Mouse (Mus musculus): ENCODE measurements at regions not wholly inside any gene's neighbourhood (a gene's known extent, or its start where the extent isn't known, plus 50 kb on each side); places are given as distances from the start of the nearest gene placed in this dataset.

DNA sequence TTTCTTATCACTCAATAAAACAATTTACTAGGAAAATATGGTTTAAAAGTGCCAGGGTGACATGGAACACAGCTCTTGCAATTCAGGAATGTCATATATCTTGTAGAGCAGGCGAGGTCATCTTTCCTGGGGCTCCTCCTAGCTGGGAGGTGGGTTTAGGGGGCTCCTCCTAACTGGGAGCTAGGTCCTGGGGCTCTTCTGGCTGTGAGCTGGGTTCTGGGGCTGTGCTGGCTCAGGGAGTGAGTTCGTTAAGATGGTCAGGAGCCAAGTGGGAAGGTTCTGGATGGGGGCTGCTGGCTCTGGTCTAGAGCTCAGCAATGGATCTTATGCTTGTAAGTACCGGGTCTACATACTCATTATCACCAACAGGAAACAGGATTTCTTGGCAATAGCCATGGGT is 306.8 kb upstream of the Rnaseh2b start:
- no peaks in the 10 kb centered on the region for H3K36me3 ChIP-seq (ENCODE audit: control insufficient read depth, insufficient read depth, low read length)
- H3K27ac ChIP-seq (ENCODE audit: low read depth, low read length): no peak overlapping the region
- ATAC-seq (replicated peaks; ENCODE audit: low FRiP score) (no peak), DNase-seq (ENCODE audit: low spot score) (no peak)
- WGBS: 89% methylated on average over 3 of the region's 3 CpGs
- H3K9ac ChIP-seq (ENCODE audit: low read length): no peak overlapping the region
- H3K9me3 ChIP-seq (ENCODE audit: control insufficient read depth, low read length): peaks cover 4% of the 10 kb centered on the region; the same call in 1 of the 2 replicates
- H3K27me3 ChIP-seq (ENCODE audit: control insufficient read depth, insufficient read depth, low read length): no peaks in the 10 kb centered on the region
- H3K4me1 ChIP-seq (replicated peaks; ENCODE audit: control insufficient read depth, insufficient read depth, low read length): no peaks in the 10 kb centered on the region
- H3K4me3 ChIP-seq (ENCODE audit: low read depth, low read length): no peak overlapping the region
- H3K4me2 ChIP-seq (ENCODE audit: low read depth, low read length, severe bottlenecking): no peak overlapping the region

DNA sequence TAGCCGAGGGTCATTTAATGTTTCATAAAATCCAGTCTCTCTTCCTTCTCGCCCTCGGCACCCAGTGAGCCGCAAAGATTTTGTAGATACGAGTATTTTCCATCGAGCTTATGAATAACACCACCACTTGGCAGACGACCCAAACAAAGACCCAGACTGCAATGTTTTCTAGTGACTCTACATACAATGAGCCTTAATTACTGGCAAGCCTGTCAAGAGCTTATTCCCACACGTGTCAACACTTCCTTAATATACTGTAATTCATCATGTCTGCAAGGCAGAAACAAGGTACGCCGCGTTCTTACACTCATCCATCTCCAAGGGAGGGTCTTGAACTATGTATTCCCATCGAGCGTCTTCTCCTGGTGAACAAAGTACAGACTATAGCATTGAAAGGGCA is 306.2 kb upstream of the Rnaseh2b start:
- no peak for DNase-seq (ENCODE audit: low spot score)
- no peaks in the 10 kb centered on the region for H3K27me3 ChIP-seq (ENCODE audit: control insufficient read depth, insufficient read depth, low read length)
- WGBS: 87% methylated on average over 13 of the region's 13 CpGs

GRCm38 (mm10) chr14:61995253-61995652 is 297.1 kb upstream of the Rnaseh2b start:
- Histone ChIP-seq H3K4me2 (ENCODE audit: low read depth, low read length, severe bottlenecking) (no peak overlapping the region), H3K4me3 (ENCODE audit: low read depth, low read length) (no peak overlapping the region), H3K4me1 (replicated peaks; ENCODE audit: control insufficient read depth, insufficient read depth, low read length) (no peaks in the 10 kb centered on the region), H3K9ac (ENCODE audit: low read length) (no peak overlapping the region), H3K9me3 (ENCODE audit: control insufficient read depth, low read length) (no peaks in the 10 kb centered on the region), H3K27me3 (ENCODE audit: control insufficient read depth, insufficient read depth, low read length) (no peaks in the 10 kb centered on the region), H3K36me3 (ENCODE audit: control insufficient read depth, insufficient read depth, low read length) (no peaks in the 10 kb centered on the region), H3K27ac (ENCODE audit: low read depth, low read length) (no peak overlapping the region)
- 89% methylated on average over 1 of the region's 1 CpGs for WGBS
- DNase-seq (ENCODE audit: low spot score): no peak
- ATAC-seq (replicated peaks; ENCODE audit: low FRiP score): no peak

More for the DNA sequence above, 306.2 kb upstream of the Rnaseh2b start:
- H3K4me3 ChIP-seq (ENCODE audit: low read depth, low read length): no peak overlapping the region
- no peak overlapping the region for H3K27ac ChIP-seq (ENCODE audit: low read depth, low read length)
- H3K9ac ChIP-seq (ENCODE audit: low read length): no peak overlapping the region
- H3K4me2 ChIP-seq (ENCODE audit: low read depth, low read length, severe bottlenecking): no peak overlapping the region
- peaks cover 4% of the 10 kb centered on the region; the same call in 1 of the 2 replicates for H3K9me3 ChIP-seq (ENCODE audit: control insufficient read depth, low read length)
- ATAC-seq (replicated peaks; ENCODE audit: low FRiP score): no peak
- no peaks in the 10 kb centered on the region for H3K36me3 ChIP-seq (ENCODE audit: control insufficient read depth, insufficient read depth, low read length)
- H3K4me1 ChIP-seq (replicated peaks; ENCODE audit: control insufficient read depth, insufficient read depth, low read length): no peaks in the 10 kb centered on the region

GRCm38 (mm10) chr14:61997736-61998135 is 294.7 kb upstream of the Rnaseh2b start:
- Histone ChIP-seq H3K27ac (ENCODE audit: low read depth, low read length) (no peak overlapping the region), H3K4me2 (ENCODE audit: low read depth, low read length, severe bottlenecking) (no peak overlapping the region), H3K36me3 (ENCODE audit: control insufficient read depth, insufficient read depth, low read length) (no peaks in the 10 kb centered on the region), H3K4me1 (replicated peaks; ENCODE audit: control insufficient read depth, insufficient read depth, low read length) (no peaks in the 10 kb centered on the region; the same call in 1 of the 2 replicates), H3K4me3 (ENCODE audit: low read depth, low read length) (no peak overlapping the region), H3K27me3 (ENCODE audit: control insufficient read depth, insufficient read depth, low read length) (no peaks in the 10 kb centered on the region), H3K9ac (ENCODE audit: low read length) (no peak overlapping the region), H3K9me3 (ENCODE audit: control insufficient read depth, low read length) (no peaks in the 10 kb centered on the region)
- ATAC-seq (replicated peaks; ENCODE audit: low FRiP score): no peak
- no peak for DNase-seq (ENCODE audit: low spot score)

DNA sequence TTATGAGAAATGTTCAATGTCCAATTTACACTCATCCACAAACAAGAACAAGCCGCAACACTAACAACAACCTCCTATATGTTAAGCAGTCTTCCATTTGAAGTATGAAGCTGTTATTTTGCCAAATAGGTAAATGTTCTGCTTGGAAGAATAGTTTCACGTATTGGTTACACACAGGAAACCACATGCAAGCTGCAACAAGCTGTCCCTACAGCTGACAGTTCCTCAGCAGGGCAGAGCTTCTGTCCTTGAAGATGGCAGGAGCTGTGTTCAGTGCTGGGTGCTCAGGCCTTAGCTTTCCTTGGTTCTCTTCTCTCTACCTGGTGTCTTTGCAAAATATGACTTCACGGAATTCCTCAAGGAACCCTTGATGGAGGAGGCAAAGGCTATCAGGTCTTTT is 294.1 kb upstream of the Rnaseh2b start:
- no peaks in the 10 kb centered on the region for H3K9me3 ChIP-seq (ENCODE audit: control insufficient read depth, low read length)
- DNase-seq (ENCODE audit: low spot score): no peak
- ATAC-seq (replicated peaks; ENCODE audit: low FRiP score): no peak
- H3K4me1 ChIP-seq (replicated peaks; ENCODE audit: control insufficient read depth, insufficient read depth, low read length): no peaks in the 10 kb centered on the region; the same call in 1 of the 2 replicates
- no peaks in the 10 kb centered on the region for H3K36me3 ChIP-seq (ENCODE audit: control insufficient read depth, insufficient read depth, low read length)
- H3K27me3 ChIP-seq (ENCODE audit: control insufficient read depth, insufficient read depth, low read length): no peaks in the 10 kb centered on the region
- no peak overlapping the region for H3K4me2 ChIP-seq (ENCODE audit: low read depth, low read length, severe bottlenecking)
- no peak overlapping the region for H3K9ac ChIP-seq (ENCODE audit: low read length)
- no peak overlapping the region for H3K4me3 ChIP-seq (ENCODE audit: low read depth, low read length)
- 86% methylated on average over 3 of the region's 3 CpGs for WGBS
- no peak overlapping the region for H3K27ac ChIP-seq (ENCODE audit: low read depth, low read length)

DNA sequence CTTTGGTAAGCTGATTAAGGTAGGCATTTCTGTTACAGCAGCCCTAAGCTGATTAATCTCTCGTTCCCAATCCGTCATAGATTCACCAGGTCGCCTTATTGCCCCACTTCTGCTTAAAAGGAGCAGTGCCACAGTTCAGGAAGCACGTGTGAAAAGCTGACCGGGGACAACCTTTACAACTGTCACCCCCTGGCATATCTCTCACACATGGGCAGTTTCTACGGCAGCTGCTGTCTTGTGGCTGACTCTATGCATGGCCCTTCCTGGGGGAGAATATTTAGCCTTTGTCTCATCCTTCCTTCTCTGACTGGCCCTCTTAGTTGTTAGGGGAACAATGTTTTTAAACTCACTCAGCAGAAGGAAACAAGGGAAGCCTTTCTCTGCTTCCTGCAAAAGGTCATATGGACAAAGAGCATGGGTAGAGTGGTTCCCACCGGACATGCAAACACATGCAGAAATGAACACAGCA is 290.9 kb upstream of the Rnaseh2b start:
- no peaks in the 10 kb centered on the region; the same call in 1 of the 2 replicates for H3K4me1 ChIP-seq (replicated peaks; ENCODE audit: control insufficient read depth, insufficient read depth, low read length)
- no peak overlapping the region for H3K27ac ChIP-seq (ENCODE audit: low read depth, low read length)
- H3K4me2 ChIP-seq (ENCODE audit: low read depth, low read length, severe bottlenecking): no peak overlapping the region
- no peaks in the 10 kb centered on the region for H3K9me3 ChIP-seq (ENCODE audit: control insufficient read depth, low read length)
- H3K36me3 ChIP-seq (ENCODE audit: control insufficient read depth, insufficient read depth, low read length): no peaks in the 10 kb centered on the region
- H3K27me3 ChIP-seq (ENCODE audit: control insufficient read depth, insufficient read depth, low read length): no peaks in the 10 kb centered on the region
- no peak overlapping the region for H3K9ac ChIP-seq (ENCODE audit: low read length)
- WGBS: 30% methylated on average over 7 of the region's 7 CpGs
- DNase-seq (ENCODE audit: low spot score) (no peak), ATAC-seq (replicated peaks; ENCODE audit: low FRiP score) (no peak)
- no peak overlapping the region for H3K4me3 ChIP-seq (ENCODE audit: low read depth, low read length)

DNA sequence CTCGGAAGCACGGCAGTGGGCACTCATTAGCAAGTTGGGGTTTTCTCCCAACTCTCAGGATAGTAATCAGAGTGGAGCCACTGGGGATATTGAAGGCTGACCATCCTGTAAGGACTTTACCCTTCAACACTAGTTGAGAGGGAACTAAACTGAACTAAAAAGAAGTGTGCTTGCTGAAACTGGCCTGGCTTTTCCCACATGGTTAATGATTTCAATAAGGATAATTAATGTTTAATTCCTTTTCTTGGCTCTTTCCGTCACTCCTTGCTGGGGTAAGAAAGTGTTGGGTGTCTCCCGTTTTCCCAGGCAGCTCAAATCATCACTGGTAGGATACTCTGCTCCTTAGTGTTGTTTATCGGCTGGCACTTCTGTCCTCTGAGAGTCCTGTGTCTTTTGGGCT is 290.3 kb upstream of the Rnaseh2b start:
- H3K36me3 ChIP-seq (ENCODE audit: control insufficient read depth, insufficient read depth, low read length): no peaks in the 10 kb centered on the region
- no peaks in the 10 kb centered on the region for H3K27me3 ChIP-seq (ENCODE audit: control insufficient read depth, insufficient read depth, low read length)
- 57% methylated on average over 5 of the region's 5 CpGs for WGBS
- no peaks in the 10 kb centered on the region for H3K9me3 ChIP-seq (ENCODE audit: control insufficient read depth, low read length)
- no peak overlapping the region for H3K9ac ChIP-seq (ENCODE audit: low read length)
- ATAC-seq (replicated peaks; ENCODE audit: low FRiP score) (no peak), DNase-seq (ENCODE audit: low spot score) (no peak)
- no peak overlapping the region for H3K27ac ChIP-seq (ENCODE audit: low read depth, low read length)
- H3K4me3 ChIP-seq (ENCODE audit: low read depth, low read length): no peak overlapping the region
- H3K4me1 ChIP-seq (replicated peaks; ENCODE audit: control insufficient read depth, insufficient read depth, low read length): no peaks in the 10 kb centered on the region; the same call in 1 of the 2 replicates
- no peak overlapping the region for H3K4me2 ChIP-seq (ENCODE audit: low read depth, low read length, severe bottlenecking)

GRCm38 (mm10) chr14:62003013-62003781 is 289.2 kb upstream of the Rnaseh2b start:
- no peak overlapping the region for H3K9ac ChIP-seq (ENCODE audit: low read length)
- no peaks in the 10 kb centered on the region for H3K27me3 ChIP-seq (ENCODE audit: control insufficient read depth, insufficient read depth, low read length)
- H3K4me2 ChIP-seq (ENCODE audit: low read depth, low read length, severe bottlenecking): peak overlapping the region; percentile 24; the same call in 1 of the 2 replicates

GRCm38 (mm10) chr14:62003797-62004196 is 288.6 kb upstream of the Rnaseh2b start:
- ATAC-seq (replicated peaks; ENCODE audit: low FRiP score) (no peak), DNase-seq (ENCODE audit: low spot score) (no peak)
- Histone ChIP-seq H3K27me3 (ENCODE audit: control insufficient read depth, insufficient read depth, low read length) (no peaks in the 10 kb centered on the region), H3K9ac (ENCODE audit: low read length) (no peak overlapping the region), H3K4me3 (ENCODE audit: low read depth, low read length) (no peak overlapping the region), H3K4me1 (replicated peaks; ENCODE audit: control insufficient read depth, insufficient read depth, low read length) (no peaks in the 10 kb centered on the region; the same call in 1 of the 2 replicates), H3K27ac (ENCODE audit: low read depth, low read length) (peak overlapping the region; percentile 51), H3K4me2 (ENCODE audit: low read depth, low read length, severe bottlenecking) (no peak overlapping the region), H3K36me3 (ENCODE audit: control insufficient read depth, insufficient read depth, low read length) (no peaks in the 10 kb centered on the region), H3K9me3 (ENCODE audit: control insufficient read depth, low read length) (no peaks in the 10 kb centered on the region; the same call in 1 of the 2 replicates)
- WGBS: 89% methylated on average over 2 of the region's 2 CpGs

More at GRCm38 (mm10) chr14:62003013-62003781, 289.2 kb upstream of the Rnaseh2b start:
- H3K36me3 ChIP-seq (ENCODE audit: control insufficient read depth, insufficient read depth, low read length): no peaks in the 10 kb centered on the region
- no peak overlapping the region for H3K4me3 ChIP-seq (ENCODE audit: low read depth, low read length)
- no peaks in the 10 kb centered on the region; the same call in 1 of the 2 replicates for H3K4me1 ChIP-seq (replicated peaks; ENCODE audit: control insufficient read depth, insufficient read depth, low read length)
- no peaks in the 10 kb centered on the region; the same call in 1 of the 2 replicates for H3K9me3 ChIP-seq (ENCODE audit: control insufficient read depth, low read length)
- H3K27ac ChIP-seq (ENCODE audit: low read depth, low read length): peak overlapping the region; percentile 57
- ATAC-seq (replicated peaks; ENCODE audit: low FRiP score) (peak; percentile 86), DNase-seq (ENCODE audit: low spot score) (peak; percentile 56)
- WGBS: 21% methylated on average over 16 of the region's 16 CpGs

Measured in forebrain, embryonic 11.5 days (tissue).